Mouse (Mus musculus): ENCODE results near the gene Zcchc8.

DNA sequence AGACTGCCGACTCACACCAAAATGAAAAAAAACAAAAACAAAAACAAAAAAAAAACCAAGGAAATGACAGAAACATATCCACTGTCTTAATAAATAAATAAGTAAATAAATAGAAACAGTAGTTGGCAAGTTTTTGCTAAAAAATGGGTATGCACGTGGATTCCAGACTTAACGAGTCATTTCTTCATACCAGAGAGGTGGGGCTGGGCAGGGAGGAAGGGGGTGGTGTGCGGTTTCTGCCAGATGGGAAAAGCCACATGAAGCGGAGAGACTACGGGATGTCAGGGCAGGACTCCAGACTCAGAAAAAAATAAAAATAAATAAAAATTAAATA lies 37.9 kb downstream of the Zcchc8 start:
- TF ChIP-seq CTCF (IDR thresholded peaks at IDR 0.05; ENCODE audit: low read depth, low read length) = no peak
- no peak for TF ChIP-seq EP300 (IDR thresholded peaks at IDR 0.05; ENCODE audit: insufficient read depth, low read depth, low read length)

All from ES-Bruce4 (cell line).